ENCODE assay signal across 8 mouse cellular contexts in the genomic region with DNA sequence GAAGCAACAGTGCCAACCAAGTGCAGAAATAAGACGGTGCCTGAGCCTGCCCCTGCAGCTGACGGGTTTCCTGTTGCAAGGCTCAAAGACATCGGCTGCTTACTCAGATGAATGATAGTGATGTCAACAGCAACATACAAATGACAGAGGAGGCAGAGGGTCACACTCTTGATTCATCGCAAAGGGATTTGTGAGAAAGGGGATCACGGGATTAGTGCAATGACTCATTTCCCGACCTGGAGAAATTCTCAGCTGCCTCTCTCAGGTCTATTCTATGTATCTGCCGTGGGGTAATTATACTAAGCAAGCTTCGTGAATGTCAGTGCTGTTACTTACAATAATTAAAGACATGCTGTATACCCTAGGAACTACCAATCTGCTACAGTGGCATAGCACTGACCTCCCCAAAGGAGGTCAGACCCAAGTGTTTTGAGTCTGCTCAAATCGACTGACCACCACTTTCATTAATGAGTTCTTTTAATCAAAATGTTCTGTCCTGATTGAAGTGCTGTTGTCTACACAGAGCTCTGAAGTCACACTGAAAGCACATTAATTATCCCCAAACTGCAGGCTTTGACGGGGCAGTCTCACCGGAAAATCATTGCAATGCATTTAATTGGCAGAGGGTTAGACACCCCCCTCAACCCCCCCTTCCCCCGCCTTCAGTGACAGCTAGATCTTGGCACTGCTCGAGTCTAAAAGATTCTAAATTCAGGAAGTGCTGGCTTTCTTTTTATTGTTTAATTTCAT.
DNase-seq lines count a peak whose midpoint lies in the region; ATAC-seq and TF ChIP-seq lines count a peak whose summit lies in the region.

No protein-coding gene starts in this region.

- intact Hi-C loops in gastrocnemius, postnatal 14 days (cut with DNase I; ENCODE audit: low total_unique reads), result no loop called here

- no peak for TF ChIP-seq CTCF in cortical plate, adult 2 months (IDR thresholded peaks at IDR 0.05; ENCODE audit: extremely low read depth, insufficient read depth, low read length)

- no peak overlapping the region for H3K4me3 ChIP-seq in liver, embryonic 11.5 days (ENCODE audit: low read depth, low read length)
- H3K4me3 ChIP-seq in liver, embryonic 12.5 days, result no peak overlapping the region
- peak overlapping the region; percentile 6; the same call in 1 of the 2 replicates for H3K4me3 ChIP-seq in cortical plate, adult 2 months (ENCODE audit: insufficient read depth, low read length)
- no peak overlapping the region for H3K4me3 ChIP-seq in hindbrain, embryonic 16.5 days (ENCODE audit: low read length)
- H3K4me3 ChIP-seq in neural tube, embryonic 12.5 days, result no peak overlapping the region

- H3K27ac ChIP-seq in liver, embryonic 11.5 days (ENCODE audit: low read depth, low read length), result no peak overlapping the region
- no peak overlapping the region for H3K27ac ChIP-seq in liver, embryonic 12.5 days
- H3K27ac ChIP-seq in cortical plate, adult 2 months (ENCODE audit: insufficient read depth, low read length), result no peak overlapping the region
- H3K27ac ChIP-seq in hindbrain, embryonic 16.5 days (ENCODE audit: low read depth, low read length), result no peak overlapping the region
- no peak overlapping the region for H3K27ac ChIP-seq in neural tube, embryonic 12.5 days

- no peak for TF ChIP-seq POLR2A in cortical plate, adult 2 months (IDR thresholded peaks at IDR 0.05; ENCODE audit: extremely low read depth, insufficient read depth, low read length)

- H3K36me3 ChIP-seq in liver, embryonic 11.5 days (ENCODE audit: control insufficient read depth, insufficient read depth, low read length), result no peaks in the 10 kb centered on the region
- H3K36me3 ChIP-seq in liver, embryonic 12.5 days, result no peaks in the 10 kb centered on the region
- H3K36me3 ChIP-seq in hindbrain, embryonic 16.5 days (ENCODE audit: control insufficient read depth, insufficient read depth, low read length), result no peaks in the 10 kb centered on the region
- no peaks in the 10 kb centered on the region for H3K36me3 ChIP-seq in neural tube, embryonic 12.5 days

- H3K9me3 ChIP-seq in liver, embryonic 11.5 days (ENCODE audit: control insufficient read depth, low read length), result no peaks in the 10 kb centered on the region
- H3K9me3 ChIP-seq in liver, embryonic 12.5 days (replicated peaks), result no peaks in the 10 kb centered on the region
- H3K9me3 ChIP-seq in hindbrain, embryonic 16.5 days (ENCODE audit: control insufficient read depth, low read length), result no peaks in the 10 kb centered on the region
- H3K9me3 ChIP-seq in neural tube, embryonic 12.5 days, result no peaks in the 10 kb centered on the region

- H3K4me2 ChIP-seq in liver, embryonic 11.5 days, result peak overlapping the region; percentile 12; the same call in 1 of the 2 replicates
- H3K4me2 ChIP-seq in liver, embryonic 12.5 days, result no peak overlapping the region
- 0 out of 2 replicates have a peak overlapping the region, but pooled peaks have one; percentile 25 for H3K4me2 ChIP-seq in hindbrain, embryonic 16.5 days (ENCODE audit: low read length)
- no peak overlapping the region; the same call in 1 of the 2 replicates for H3K4me2 ChIP-seq in neural tube, embryonic 12.5 days (replicated peaks)

- H3K4me1 ChIP-seq in liver, embryonic 11.5 days (replicated peaks; ENCODE audit: control insufficient read depth, insufficient read depth, low read length), result no peaks in the 10 kb centered on the region
- no peaks in the 10 kb centered on the region for H3K4me1 ChIP-seq in liver, embryonic 12.5 days
- H3K4me1 ChIP-seq in cortical plate, adult 2 months (ENCODE audit: control insufficient read depth, insufficient read depth, low read length), result peaks cover 12% of the 10 kb centered on the region
- peaks cover 4% of the 10 kb centered on the region; the same call in 1 of the 2 replicates for H3K4me1 ChIP-seq in hindbrain, embryonic 16.5 days (ENCODE audit: control insufficient read depth, insufficient read depth, low read depth, low read length)
- peaks cover 8% of the 10 kb centered on the region; the same call in 1 of the 2 replicates for H3K4me1 ChIP-seq in neural tube, embryonic 12.5 days

- no peak for DNase-seq in liver, embryonic 11.5 days (ENCODE audit: low spot score)
- DNase-seq in gastrocnemius, postnatal 14 days, result no peak
- DNase-seq in spleen, adult 12 weeks (ENCODE audit: low spot score), result no peak

- H3K9ac ChIP-seq in liver, embryonic 11.5 days (ENCODE audit: low read depth, low read length), result no peak overlapping the region
- H3K9ac ChIP-seq in liver, embryonic 12.5 days, result no peak overlapping the region
- 0 out of 2 replicates have a peak overlapping the region, but pooled peaks have one; percentile 29 for H3K9ac ChIP-seq in hindbrain, embryonic 16.5 days (ENCODE audit: low read depth, low read length)
- H3K9ac ChIP-seq in neural tube, embryonic 12.5 days, result no peak overlapping the region

- 39% methylated on average over 13 of the region's 13 CpGs for whole genome bisulfite sequencing in liver, embryonic 11.5 days
- 39% methylated on average over 13 of the region's 13 CpGs for WGBS in liver, embryonic 12.5 days (ENCODE audit: insufficient replicate concordance)
- 22% methylated on average over 13 of the region's 13 CpGs for WGBS in hindbrain, embryonic 16.5 days
- WGBS in neural tube, embryonic 12.5 days, result 37% methylated on average over 13 of the region's 13 CpGs

- no peak; the same call in 1 of the 2 replicates for ATAC-seq in liver, embryonic 11.5 days (replicated peaks; ENCODE audit: low FRiP score)
- ATAC-seq in liver, embryonic 12.5 days, result no peak
- ATAC-seq in hindbrain, embryonic 16.5 days, result peak; percentile 72
- ATAC-seq in neural tube, embryonic 12.5 days (ENCODE audit: low FRiP score, low read depth), result peak; percentile 74
- no peak for ATAC-seq in megakaryocyte-erythroid progenitor cell, adult 5-6 weeks (replicated peaks; ENCODE audit: low FRiP score, low TSS enrichment, poor library complexity, severe bottlenecking)

- no peaks in the 10 kb centered on the region for H3K27me3 ChIP-seq in liver, embryonic 11.5 days (replicated peaks; ENCODE audit: control insufficient read depth, insufficient read depth, low read length)
- H3K27me3 ChIP-seq in liver, embryonic 12.5 days (replicated peaks), result no peaks in the 10 kb centered on the region
- no peaks in the 10 kb centered on the region for H3K27me3 ChIP-seq in hindbrain, embryonic 16.5 days (replicated peaks; ENCODE audit: control insufficient read depth, insufficient read depth, low read length)
- no peaks in the 10 kb centered on the region for H3K27me3 ChIP-seq in neural tube, embryonic 12.5 days (replicated peaks)

Comparison
In these comparisons a context has a peak if more than half of its experiments do, and no peak if none do; other contexts are left out.
1. H3K4me2 ChIP-seq: peak in liver, embryonic 11.5 days (single experiment) and hindbrain, embryonic 16.5 days (single experiment); none in liver, embryonic 12.5 days (single experiment) and neural tube, embryonic 12.5 days (single experiment).
2. ATAC-seq: peak in hindbrain, embryonic 16.5 days (single experiment) and neural tube, embryonic 12.5 days (single experiment); none in liver, embryonic 11.5 days (single experiment), liver, embryonic 12.5 days (single experiment) and megakaryocyte-erythroid progenitor cell, adult 5-6 weeks (single experiment).